Mouse (Mus musculus) gastrocnemius, postnatal 4 days (tissue): Measurements from ENCODE around the gene Zdhhc24. TPM values are rescaled to one million over a fixed set of nuclear protein-coding genes. Genes with fewer than 3 reads are reported as not detected.

ENCODE experiments used
- total RNA-seq, 2 experiments: library from RNA; stranded (reverse); gene quantifications; 2 replicates each; pipeline ENCODE4 v1.2.3; 2021

The Zdhhc24 gene
- total RNA-seq, 2 experiments from 2014 or later = 6.3 to 7.1 TPM

Other genes with a start within 250 kb of the Zdhhc24 start
- not detected for gene Gm960, start 180.0 kb upstream of the Zdhhc24 start, total RNA-seq
- gene Sptbn2, start 167.5 kb upstream of the Zdhhc24 start, total RNA-seq = under 1 TPM; 0.18 to 0.39 TPM
- 1 to 10 TPM; 7.4 TPM for gene Rbm4b, start 122.2 kb upstream of the Zdhhc24 start, total RNA-seq
- 10 to 100 TPM; 53.3 to 68.4 TPM for gene Rbm4, start 84.8 kb upstream of the Zdhhc24 start, total RNA-seq
- gene Gm21992, start 67.1 kb upstream of the Zdhhc24 start, total RNA-seq = 10 to 100 TPM; 15.4 to 22.9 TPM
- gene Rbm14, start 67.0 kb upstream of the Zdhhc24 start, total RNA-seq = 10 to 100 TPM; 33.6 to 46.1 TPM
- gene Ccs, start 39.3 kb upstream of the Zdhhc24 start, total RNA-seq = 10 to 100 TPM; 40.7 to 44.0 TPM
- gene Ccdc87, start 39.3 kb upstream of the Zdhhc24 start, total RNA-seq = under 1 TPM in 1 of 2 experiments, not detected in 1; 0.07 TPM
- 10 to 100 TPM; 38.9 to 40.9 TPM for gene Ctsf, start 23.5 kb upstream of the Zdhhc24 start, total RNA-seq
- 1,000 to 10,000 TPM; 1,624 to 1,725 TPM for gene Actn3, start 759 bp upstream of the Zdhhc24 start, total RNA-seq
- gene Bbs1, start 28.0 kb downstream of the Zdhhc24 start, total RNA-seq = 1 to 10 TPM; 3.3 to 4.2 TPM
- 10 to 100 TPM; 53.2 to 58.1 TPM for gene Dpp3, start 49.6 kb downstream of the Zdhhc24 start, total RNA-seq
- gene Peli3, start 64.5 kb downstream of the Zdhhc24 start, total RNA-seq = 1 to 10 TPM; 1.7 to 2.2 TPM
- gene Mrpl11, start 83.5 kb downstream of the Zdhhc24 start, total RNA-seq = 10 to 100 TPM; 54.4 to 60.4 TPM
- gene Npas4, start 111.6 kb downstream of the Zdhhc24 start, total RNA-seq = under 1 TPM; 0.10 to 0.20 TPM
- 1 to 10 TPM; 8.7 to 9.2 TPM for gene Slc29a2, start 145.2 kb downstream of the Zdhhc24 start, total RNA-seq
- gene B4gat1, start 160.2 kb downstream of the Zdhhc24 start, total RNA-seq = 10 to 100 TPM; 28.5 to 31.4 TPM
- gene AC124502.3, start 160.2 kb downstream of the Zdhhc24 start, total RNA-seq = under 1 TPM in 1 of 2 experiments, not detected in 1; 0.29 TPM
- 10 to 100 TPM; 18.3 to 19.6 TPM for gene Brms1, start 162.7 kb downstream of the Zdhhc24 start, total RNA-seq
- gene Rin1, start 171.8 kb downstream of the Zdhhc24 start, total RNA-seq = 1 to 10 TPM; 3.4 to 3.5 TPM
- 100 to 1,000 TPM; 108 to 113 TPM for gene Cd248, start 189.4 kb downstream of the Zdhhc24 start, total RNA-seq
- under 1 TPM; 0.29 to 0.34 TPM for gene Tmem151a, start 206.9 kb downstream of the Zdhhc24 start, total RNA-seq
- gene Yif1a, start 209.9 kb downstream of the Zdhhc24 start, total RNA-seq = 10 to 100 TPM; 57.9 to 59.6 TPM
- 1 to 10 TPM; 1.3 to 1.9 TPM for gene Cnih2, start 219.9 kb downstream of the Zdhhc24 start, total RNA-seq
- 100 to 1,000 TPM; 136 to 144 TPM for gene Rab1b, start 228.4 kb downstream of the Zdhhc24 start, total RNA-seq
- 10 to 100 TPM; 22.8 to 24.0 TPM for gene Klc2, start 239.9 kb downstream of the Zdhhc24 start, total RNA-seq